Mouse (Mus musculus) MEL (cell line): ENCODE data around the gene Rhbdl3. TPM values are rescaled to one million over a fixed set of nuclear protein-coding genes. Genes with fewer than 3 reads are reported as not detected.

Source experiments
- DNase-seq: peaks from one replicate; pipeline ENCODE4 v3.0.0; 2011; ENCODE audit warnings: low read depth, low spot score
- H3K27ac ChIP-seq: 2 replicates; pipeline ENCODE4 v1.5.1; 2012; ENCODE audit warnings: low read depth, mild to moderate bottlenecking, control low read depth, low read length, moderate library complexity; ENCODE audit not compliant: control insufficient read depth
- H3K27me3 ChIP-seq, 2 experiments: fragments of 150-350 bp in 1 of 2; sonication (generic) in 1 of 2; 2 replicates each; pipeline ENCODE4 v1.6.1; 2012; ENCODE audit warnings: low read length in 2 of 2, mild to moderate bottlenecking in 2 of 2, improper control_type of control experiment in 1 of 2, moderate library complexity in 1 of 2; ENCODE audit not compliant: insufficient read depth in 2 of 2, control insufficient read depth in 1 of 2
- H3K36me3 ChIP-seq, 2 experiments: 2 replicates each; pipeline ENCODE4 v1.6.1; 2012 to 2014; ENCODE audit warnings: low read length in 2 of 2, improper control_type of control experiment in 1 of 2, inconsistent platforms in 1 of 2, mild to moderate bottlenecking in 1 of 2; ENCODE audit not compliant: insufficient read depth in 2 of 2, control insufficient read depth in 1 of 2
- H3K4me1 ChIP-seq, 2 experiments: fragments of 150-350 bp in 1 of 2; sonication (generic) in 1 of 2; 2 replicates each; pipeline ENCODE4 v1.6.1; 2012; ENCODE audit warnings: low read length in 2 of 2, improper control_type of control experiment in 1 of 2, mild to moderate bottlenecking in 1 of 2; ENCODE audit not compliant: insufficient read depth in 2 of 2, control insufficient read depth in 1 of 2
- H3K4me3 ChIP-seq, 2 experiments: fragments of 150-350 bp in 1 of 2; sonication (generic) in 1 of 2; 2 replicates each; pipeline ENCODE4 v1.5.1; 2012; ENCODE audit warnings: low read depth in 2 of 2, low read length in 2 of 2, mild to moderate bottlenecking in 2 of 2, moderate library complexity in 2 of 2, control low read depth in 1 of 2, improper control_type of control experiment in 1 of 2; ENCODE audit not compliant: control insufficient read depth in 1 of 2, insufficient read depth in 1 of 2
- H3K79me2 ChIP-seq: 2 replicates; pipeline ENCODE4 v1.6.1; 2012; ENCODE audit warnings: mild to moderate bottlenecking, low read length, moderate library complexity; ENCODE audit not compliant: control insufficient read depth, poor library complexity, insufficient read depth
- H3K9ac ChIP-seq: 2 replicates; pipeline ENCODE4 v1.6.1; 2012; ENCODE audit warnings: low read depth, mild to moderate bottlenecking, control low read depth, low read length, moderate library complexity; ENCODE audit not compliant: control insufficient read depth, poor library complexity, severe bottlenecking
- H3K9me3 ChIP-seq: fragments of 150-350 bp; sonication (generic); replicated peaks from 2 replicates; pipeline ENCODE4 v1.6.1; 2012; ENCODE audit warnings: mild to moderate bottlenecking, low read length, improper control_type of control experiment, moderate library complexity; ENCODE audit not compliant: insufficient read depth
- BHLHE40 ChIP-seq: IDR thresholded peaks from 2 replicates; pipeline ENCODE4 v1.6.1; 2012; ENCODE audit warnings: low read depth, mild to moderate bottlenecking, inconsistent platforms, low read length, improper control_type of control experiment, borderline replicate concordance
- CHD1 ChIP-seq: IDR thresholded peaks from 2 replicates; pipeline ENCODE4 v1.6.1; 2012; ENCODE audit warnings: low read depth, mild to moderate bottlenecking, inconsistent platforms, low read length, improper control_type of control experiment
- E2F4 ChIP-seq: IDR thresholded peaks from 2 replicates; pipeline ENCODE4 v1.6.1; 2011; ENCODE audit warnings: low read depth, low read length, improper control_type of control experiment, borderline replicate concordance
- ELF1 ChIP-seq: IDR thresholded peaks from 2 replicates; pipeline ENCODE4 v1.6.1; 2014; ENCODE audit warnings: low read depth, mild to moderate bottlenecking, inconsistent platforms, low read length, improper control_type of control experiment, moderate library complexity
- EP300 ChIP-seq, 2 experiments: IDR thresholded peaks; 2 replicates each; pipeline ENCODE4 v1.6.1; 2011; ENCODE audit warnings: improper control_type of control experiment in 2 of 2, low read length in 2 of 2, low read depth in 1 of 2, mild to moderate bottlenecking in 1 of 2
- ETS1 ChIP-seq: IDR thresholded peaks from 2 replicates; pipeline ENCODE4 v1.6.1; 2012; ENCODE audit warnings: low read depth, mild to moderate bottlenecking, inconsistent platforms, low read length, improper control_type of control experiment, moderate library complexity
- GABPA ChIP-seq: IDR thresholded peaks from 2 replicates; pipeline ENCODE4 v1.6.1; 2012; ENCODE audit warnings: low read depth, mild to moderate bottlenecking, inconsistent platforms, low read length, improper control_type of control experiment, moderate library complexity
- GATA1 ChIP-seq: IDR thresholded peaks from 2 replicates; pipeline ENCODE4 v1.6.1; 2011; ENCODE audit warnings: low read depth, low read length, improper control_type of control experiment
- KAT2A ChIP-seq: conservative IDR thresholded peaks from 2 replicates; pipeline ENCODE4 v1.6.1; 2012; ENCODE audit warnings: low read depth, low read length, improper control_type of control experiment, inconsistent platforms
- MAX ChIP-seq: IDR thresholded peaks from 2 replicates; pipeline ENCODE4 v1.6.1; 2011; ENCODE audit warnings: low read length, improper control_type of control experiment
- MAZ ChIP-seq: IDR thresholded peaks from 2 replicates; pipeline ENCODE4 v1.6.1; 2012; ENCODE audit warnings: low read depth, mild to moderate bottlenecking, inconsistent platforms, low read length, improper control_type of control experiment
- MEF2A ChIP-seq: IDR thresholded peaks from 2 replicates; pipeline ENCODE4 v1.6.1; 2014; ENCODE audit warnings: low read depth, mild to moderate bottlenecking, inconsistent platforms, low read length, improper control_type of control experiment; ENCODE audit not compliant: poor library complexity, insufficient replicate concordance, severe bottlenecking; ENCODE audit errors: extremely low read depth
- MYB ChIP-seq: IDR thresholded peaks from 2 replicates; pipeline ENCODE4 v1.6.1; 2011; ENCODE audit warnings: mild to moderate bottlenecking, low read depth, low read length, improper control_type of control experiment
- POLR2A ChIP-seq, 2 experiments: IDR thresholded peaks; 2 replicates each; pipeline ENCODE4 v1.6.1; 2011 to 2012; ENCODE audit warnings: low read length in 2 of 2, mild to moderate bottlenecking in 2 of 2, control low read depth in 1 of 2, improper control_type of control experiment in 1 of 2, low read depth in 1 of 2, moderate library complexity in 1 of 2; ENCODE audit not compliant: control insufficient read depth in 1 of 2, insufficient read depth in 1 of 2, poor library complexity in 1 of 2
- RAD21 ChIP-seq: IDR thresholded peaks from 2 replicates; pipeline ENCODE4 v1.6.1; 2011; ENCODE audit warnings: mild to moderate bottlenecking, low read depth, low read length, improper control_type of control experiment
- RCOR1 ChIP-seq: IDR thresholded peaks from 2 replicates; pipeline ENCODE4 v1.6.1; 2012; ENCODE audit warnings: low read depth, mild to moderate bottlenecking, inconsistent platforms, low read length, improper control_type of control experiment
- TAL1 ChIP-seq: IDR thresholded peaks from 2 replicates; pipeline ENCODE4 v1.6.1; 2012; ENCODE audit warnings: mild to moderate bottlenecking, inconsistent platforms, low read length, moderate library complexity, mixed read lengths
- TBP ChIP-seq: IDR thresholded peaks from 2 replicates; pipeline ENCODE4 v1.8.0; 2011; ENCODE audit warnings: low read depth, low read length, improper control_type of control experiment
- UBTF ChIP-seq: IDR thresholded peaks from 2 replicates; pipeline ENCODE4 v1.6.1; 2012; ENCODE audit warnings: low read depth, mild to moderate bottlenecking, inconsistent platforms, low read length, improper control_type of control experiment, moderate library complexity, borderline replicate concordance; ENCODE audit not compliant: insufficient read depth
- USF1 ChIP-seq: IDR thresholded peaks from 2 replicates; pipeline ENCODE4 v1.6.1; 2014; ENCODE audit warnings: low read depth, mild to moderate bottlenecking, inconsistent platforms, low read length, improper control_type of control experiment, moderate library complexity
- USF2 ChIP-seq, 2 experiments: IDR thresholded peaks; 2 replicates each; pipeline ENCODE4 v1.6.1; 2011 to 2012; ENCODE audit warnings: improper control_type of control experiment in 2 of 2, low read length in 2 of 2, borderline replicate concordance in 1 of 2, inconsistent platforms in 1 of 2, low read depth in 1 of 2, mild to moderate bottlenecking in 1 of 2; ENCODE audit not compliant: insufficient read depth in 1 of 2
- ZC3H11A ChIP-seq: IDR thresholded peaks from 2 replicates; pipeline ENCODE4 v1.6.1; 2012; ENCODE audit warnings: low read depth, mild to moderate bottlenecking, inconsistent platforms, low read length, improper control_type of control experiment
- ZKSCAN1 ChIP-seq: IDR thresholded peaks from 2 replicates; pipeline ENCODE4 v1.6.1; 2012; ENCODE audit warnings: low read depth, mild to moderate bottlenecking, inconsistent platforms, low read length, improper control_type of control experiment, moderate library complexity
- ZMIZ1 ChIP-seq: IDR thresholded peaks from 2 replicates; pipeline ENCODE4 v1.6.1; 2012; ENCODE audit warnings: low read depth, mild to moderate bottlenecking, inconsistent platforms, low read length, improper control_type of control experiment, moderate library complexity
- ZNF384 ChIP-seq: IDR thresholded peaks from 2 replicates; pipeline ENCODE4 v1.6.1; 2012; ENCODE audit warnings: low read depth, mild to moderate bottlenecking, inconsistent platforms, low read length, improper control_type of control experiment
- polyA plus RNA-seq, 2 experiments: library from polyadenylated mRNA; stranded (reverse) in 1 of 2; unstranded in 1 of 2; fragments of >175 nt in 1 of 2; fragments of >200 nt in 1 of 2; gene quantifications; 2 replicates each; pipeline versions ENCODE4 v1.2.1 to v1.2.4; 2012; ENCODE audit warnings: low replicate concordance in 2 of 2, low read depth in 1 of 2; ENCODE audit not compliant: insufficient read length in 2 of 2, insufficient read depth in 1 of 2, missing spikeins in 1 of 2
- total RNA-seq: library from RNA; depleted of rRNA; stranded (reverse); fragments of 300-350 nt; gene quantifications from 2 replicates; pipeline ENCODE4 v1.2.3, GENCODE M21; 2012

Gene Rhbdl3
- total and polyA plus RNA-seq, 3 experiments, result 0.04 to 0.11 TPM; not detected in 1

DNA sequence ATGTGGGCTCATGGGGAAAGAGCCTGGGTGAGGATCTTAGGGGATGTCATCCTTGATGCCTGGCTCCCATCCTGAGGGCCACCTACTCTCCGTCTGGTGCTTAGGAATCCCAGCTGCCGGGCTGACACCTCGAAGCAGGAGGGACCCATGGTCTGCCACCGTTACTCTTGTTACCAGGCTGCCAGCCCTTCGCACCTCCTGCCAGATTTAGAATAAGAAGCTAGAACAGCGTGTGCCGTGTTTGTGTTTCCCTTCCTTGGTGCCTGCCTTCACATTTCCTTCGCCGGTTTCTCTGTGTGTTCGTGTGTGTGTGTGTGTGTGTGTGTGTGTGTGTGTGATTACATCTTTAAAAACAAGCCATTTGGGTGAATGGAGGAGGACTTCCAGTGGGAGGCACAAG, 4.1 kb downstream of the Rhbdl3 start:
- no peak overlapping the region for H3K27ac ChIP-seq
- no peaks in the 10 kb centered on the region for H3K27me3 ChIP-seq
- H3K79me2 ChIP-seq, result no peaks in the 10 kb centered on the region
- no peak for DNase-seq
- H3K9ac ChIP-seq, result no peak overlapping the region
- H3K4me3 ChIP-seq, result no peak overlapping the region
- no peaks in the 10 kb centered on the region; a peak in 1 of 4 replicates for H3K36me3 ChIP-seq
- no peak for TF ChIP-seq ZNF384
- no peaks in the 10 kb centered on the region for H3K4me1 ChIP-seq
- no peaks in the 10 kb centered on the region for H3K9me3 ChIP-seq

DNA sequence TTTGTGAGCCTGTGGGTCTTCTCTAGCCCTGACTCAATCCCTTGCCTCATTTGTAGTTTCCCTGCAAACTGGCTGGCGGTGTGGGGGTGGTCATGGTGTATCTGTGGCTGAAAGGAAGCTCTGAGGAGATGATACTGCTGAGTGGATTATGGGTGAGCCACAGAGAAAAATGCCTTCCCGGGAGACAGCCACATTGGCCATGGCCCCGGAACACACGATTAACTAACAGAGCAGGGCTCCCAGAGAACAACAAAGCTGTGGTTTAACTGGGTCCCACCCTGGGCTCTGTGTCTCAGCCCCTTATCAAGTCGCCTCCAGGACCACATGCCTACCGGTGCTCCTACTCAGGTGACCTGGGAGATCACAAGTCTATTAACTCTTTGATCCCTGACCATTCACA, 7.8 kb downstream of the Rhbdl3 start:
- Histone ChIP-seq H3K4me1 (no peaks in the 10 kb centered on the region), H3K36me3 (no peaks in the 10 kb centered on the region), H3K9me3 (no peaks in the 10 kb centered on the region), H3K79me2 (no peaks in the 10 kb centered on the region), H3K27ac (no peak overlapping the region), H3K9ac (no peak overlapping the region), H3K4me3 (no peak overlapping the region), H3K27me3 (no peaks in the 10 kb centered on the region)
- no peak for DNase-seq
- TF ChIP-seq MYB (no peak), MEF2A (no peak), POLR2A (IDR thresholded peaks at IDR 0.05; ENCODE audit: control insufficient read depth in 1 of 2, insufficient read depth in 1 of 2, low read depth in 1 of 2, low read length in 2 of 2, poor library complexity in 1 of 2) (no peak), ELF1 (no peak), ZMIZ1 (no peak), ZNF384 (no peak), ETS1 (no peak), MAZ (no peak), RCOR1 (no peak), MAX (no peak), USF1 (no peak), TBP (no peak), ZC3H11A (no peak), TAL1 (no peak), BHLHE40 (no peak)

DNA sequence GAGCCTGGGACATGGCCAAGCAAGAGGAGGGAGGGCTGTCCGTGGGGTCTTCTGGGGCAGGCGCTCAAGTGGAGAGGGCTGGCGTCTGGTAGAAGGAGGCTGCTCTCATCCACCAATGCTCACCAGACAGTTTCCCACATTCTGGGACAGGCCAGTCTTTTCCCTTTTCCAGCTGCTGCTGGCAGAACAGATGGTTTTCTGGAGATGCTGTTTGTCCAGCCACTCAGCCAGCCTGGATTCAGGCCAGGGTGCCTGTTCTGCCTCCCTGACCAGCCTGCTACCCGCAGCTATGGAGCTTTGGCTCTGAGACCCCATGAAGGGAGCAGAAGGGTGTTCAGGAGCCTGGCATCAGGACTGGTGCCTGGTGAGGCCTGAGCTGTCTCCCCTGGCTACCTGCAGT, 10.6 kb downstream of the Rhbdl3 start:
- Histone ChIP-seq H3K36me3 (no peaks in the 10 kb centered on the region), H3K9me3 (no peaks in the 10 kb centered on the region), H3K27me3 (no peaks in the 10 kb centered on the region), H3K4me3 (no peak overlapping the region), H3K79me2 (no peaks in the 10 kb centered on the region), H3K27ac (no peak overlapping the region), H3K4me1 (peaks cover 0 to 4% of the 10 kb centered on the region in 2 experiments; a peak in 2 of 4 replicates), H3K9ac (no peak overlapping the region)
- no peak for DNase-seq
- TF ChIP-seq GATA1, result no peak
- TF ChIP-seq EP300 (IDR thresholded peaks at IDR 0.05; ENCODE audit: low read depth in 1 of 2, low read length in 2 of 2), result no peak
- no peak for TF ChIP-seq ZKSCAN1
- TF ChIP-seq ZNF384, result no peak
- no peak for TF ChIP-seq MEF2A
- no peak for TF ChIP-seq CHD1
- TF ChIP-seq GABPA, result no peak
- no peak for TF ChIP-seq UBTF
- no peak for TF ChIP-seq KAT2A
- TF ChIP-seq USF1, result no peak
- no peak for TF ChIP-seq MYB
- TF ChIP-seq E2F4, result no peak
- no peak for TF ChIP-seq TBP
- TF ChIP-seq USF2 (IDR thresholded peaks at IDR 0.05; ENCODE audit: borderline replicate concordance in 1 of 2, insufficient read depth in 1 of 2, low read depth in 1 of 2, low read length in 2 of 2), result no peak
- TF ChIP-seq RAD21, result no peak
